Mouse (Mus musculus): ENCODE measurements around the gene Adgrb2. TPM values are rescaled to one million over a fixed set of nuclear protein-coding genes. Genes with fewer than 3 reads are reported as not detected.

Adgrb2 gene
- polyA plus RNA-seq, 1 experiment from 2014 or later, result 0.33 TPM

- no peak overlapping the region for H3K9ac ChIP-seq (replicated peaks; ENCODE audit: low read depth)
- TF ChIP-seq CTCF (IDR thresholded peaks at IDR 0.05) (peak; percentile 91), EP300 (IDR thresholded peaks at IDR 0.05) (no peak)
- ATAC-seq (peak; percentile 43; the same call in 1 of the 2 replicates), DNase-seq (ENCODE audit: low spot score) (peak; percentile 60)
- H3K4me2 ChIP-seq (replicated peaks; ENCODE audit: low read depth, low read length), result no peak overlapping the region
- WGBS, result 18% methylated on average over 8 of the region's 8 CpGs
- H3K4me1 ChIP-seq (ENCODE audit: insufficient read depth, low read depth, low read length), result no peaks in the 10 kb centered on the region
- no peak overlapping the region for H3K4me3 ChIP-seq (ENCODE audit: low read depth, low read length)
- no peak overlapping the region for H3K27ac ChIP-seq (ENCODE audit: low read length)
- no peaks in the 10 kb centered on the region for H3K9me3 ChIP-seq (ENCODE audit: low read length)
- H3K36me3 ChIP-seq (ENCODE audit: insufficient read depth, low read length), result no peaks in the 10 kb centered on the region
- H3K27me3 ChIP-seq (replicated peaks; ENCODE audit: insufficient read depth, low read length), result no peaks in the 10 kb centered on the region
Observed at GRCm38 (mm10) chr4:130066816-130067215, 82.1 kb downstream of the Adgrb2 start.

- no peaks in the 10 kb centered on the region for H3K9me3 ChIP-seq (ENCODE audit: low read length)
- no peaks in the 10 kb centered on the region for H3K4me1 ChIP-seq (ENCODE audit: insufficient read depth, low read depth, low read length)
- H3K9ac ChIP-seq (replicated peaks; ENCODE audit: low read depth), result no peak overlapping the region
- H3K4me3 ChIP-seq (ENCODE audit: low read depth, low read length), result no peak overlapping the region
- no peaks in the 10 kb centered on the region for H3K36me3 ChIP-seq (ENCODE audit: insufficient read depth, low read length)
- H3K4me2 ChIP-seq (replicated peaks; ENCODE audit: low read depth, low read length), result no peak overlapping the region
- no peak overlapping the region for H3K27ac ChIP-seq (ENCODE audit: low read length)
- 61% methylated on average over 3 of the region's 3 CpGs for WGBS
- ATAC-seq, result no peak
- TF ChIP-seq CTCF (IDR thresholded peaks at IDR 0.05), result no peak
- no peak for TF ChIP-seq EP300 (IDR thresholded peaks at IDR 0.05)
- DNase-seq (ENCODE audit: low spot score), result no peak
- H3K27me3 ChIP-seq (replicated peaks; ENCODE audit: insufficient read depth, low read length), result no peaks in the 10 kb centered on the region
Observed at GRCm38 (mm10) chr4:130070523-130070922, 85.9 kb downstream of the Adgrb2 start.

- H3K27ac ChIP-seq (ENCODE audit: low read length), result no peak overlapping the region
- H3K9me3 ChIP-seq (ENCODE audit: low read length), result no peaks in the 10 kb centered on the region
- no peak for DNase-seq (ENCODE audit: low spot score)
- no peak for ATAC-seq
- WGBS, result 76% methylated on average over 2 of the region's 2 CpGs
- H3K4me1 ChIP-seq (ENCODE audit: insufficient read depth, low read depth, low read length), result no peaks in the 10 kb centered on the region
- TF ChIP-seq EP300 (IDR thresholded peaks at IDR 0.05) (no peak), CTCF (IDR thresholded peaks at IDR 0.05) (no peak)
- H3K4me2 ChIP-seq (replicated peaks; ENCODE audit: low read depth, low read length), result no peak overlapping the region
- H3K27me3 ChIP-seq (replicated peaks; ENCODE audit: insufficient read depth, low read length), result no peaks in the 10 kb centered on the region
- H3K9ac ChIP-seq (replicated peaks; ENCODE audit: low read depth), result no peak overlapping the region
- H3K4me3 ChIP-seq (ENCODE audit: low read depth, low read length), result no peak overlapping the region
- H3K36me3 ChIP-seq (ENCODE audit: insufficient read depth, low read length), result no peaks in the 10 kb centered on the region
Observed at GRCm38 (mm10) chr4:130071758-130072157, 87.1 kb downstream of the Adgrb2 start.

Other genes starting within 250 kb of the Adgrb2 start
- gene Khdrbs1, start 242.6 kb upstream of the Adgrb2 start, polyA plus RNA-seq (2015; fragmentation: Nextera tagmentation; extraction: Ambion mirVana), result 42.9 and 48.9 TPM in 2 replicates
- gene Ptp4a2, start 173.7 kb upstream of the Adgrb2 start, polyA plus RNA-seq (2015; fragmentation: Nextera tagmentation; extraction: Ambion mirVana), result 318 and 349 TPM in 2 replicates
- gene Spocd1, start 55.6 kb upstream of the Adgrb2 start, polyA plus RNA-seq (2015; fragmentation: Nextera tagmentation; extraction: Ambion mirVana), result not detected in 2 replicates
- gene Col16a1, start 63.0 kb downstream of the Adgrb2 start, polyA plus RNA-seq (2015; fragmentation: Nextera tagmentation; extraction: Ambion mirVana), result 26.2 and 30.1 TPM in 2 replicates
- 82.0 and 84.6 TPM in 2 replicates for gene Pef1, start 117.7 kb downstream of the Adgrb2 start, polyA plus RNA-seq (2015; fragmentation: Nextera tagmentation; extraction: Ambion mirVana)
- 0.08 and 0.18 TPM in 2 replicates for gene Hcrtr1, start 154.5 kb downstream of the Adgrb2 start, polyA plus RNA-seq (2015; fragmentation: Nextera tagmentation; extraction: Ambion mirVana)
- 213 and 288 TPM in 2 replicates for gene Tinagl1, start 190.3 kb downstream of the Adgrb2 start, polyA plus RNA-seq (2015; fragmentation: Nextera tagmentation; extraction: Ambion mirVana)
- not detected in 2 replicates for gene Gm853, start 237.5 kb downstream of the Adgrb2 start, polyA plus RNA-seq (2015; fragmentation: Nextera tagmentation; extraction: Ambion mirVana)

Data from lung, postnatal 0 days (tissue).